36 mouse cellular contexts compared by ENCODE assay signal in genomic region chr2:103455748-103456147, GRCm38 (mm10). TPM values are rescaled to one million over a fixed set of nuclear protein-coding genes. Genes with fewer than 3 reads are reported as not detected.
"Had no signal": no experiment of that assay in that cellular context is flagged by ENCODE, and none has a peak within 500 bp of the region (broad histone marks: within the 10 kb centered on the region; RNA-seq: fewer than 3 reads in every experiment).

No protein-coding gene starts in this region.

- H3K4me2 ChIP-seq: limb, embryonic 12.5 days; limb, embryonic 13.5 days; limb, embryonic 15.5 days; liver, embryonic 12.5 days; liver, embryonic 13.5 days; liver, embryonic 15.5 days; lung, embryonic 14.5 days; lung, embryonic 15.5 days; midbrain, embryonic 11.5 days; midbrain, embryonic 12.5 days; midbrain, embryonic 13.5 days; midbrain, embryonic 15.5 days; neural tube, embryonic 12.5 days had no signal

- H3K4me3 ChIP-seq: limb, embryonic 10.5 days; limb, embryonic 12.5 days; limb, embryonic 13.5 days; limb, embryonic 15.5 days; liver, embryonic 12.5 days; liver, embryonic 13.5 days; liver, embryonic 15.5 days; lung, embryonic 15.5 days; megakaryocyte, embryonic 14.5 days; midbrain, embryonic 10.5 days; midbrain, embryonic 12.5 days; midbrain, embryonic 13.5 days; midbrain, embryonic 15.5 days; myocyte; neural tube, embryonic 12.5 days had no signal

- H3K9me3 ChIP-seq: limb, embryonic 10.5 days; limb, embryonic 12.5 days; limb, embryonic 13.5 days; limb, embryonic 15.5 days; liver, embryonic 12.5 days; liver, embryonic 13.5 days; liver, embryonic 15.5 days; lung, embryonic 15.5 days; megakaryocyte, embryonic 14.5 days; midbrain, embryonic 10.5 days; midbrain, embryonic 12.5 days; midbrain, embryonic 13.5 days; midbrain, embryonic 15.5 days; neural tube, embryonic 12.5 days had no signal

- H3K27me3 ChIP-seq: limb, embryonic 12.5 days; limb, embryonic 13.5 days; limb, embryonic 15.5 days; liver, embryonic 12.5 days; liver, embryonic 13.5 days; liver, embryonic 15.5 days; lung, embryonic 15.5 days; megakaryocyte, embryonic 14.5 days; midbrain, embryonic 12.5 days; midbrain, embryonic 13.5 days; midbrain, embryonic 15.5 days; neural tube, embryonic 12.5 days had no signal

- H3K4me1 ChIP-seq: limb, embryonic 12.5 days; limb, embryonic 15.5 days; lung, embryonic 15.5 days; megakaryocyte, embryonic 14.5 days; midbrain, embryonic 10.5 days; midbrain, embryonic 12.5 days; midbrain, embryonic 13.5 days; midbrain, embryonic 15.5 days; neural tube, embryonic 12.5 days had no signal

- DNase-seq: left cerebral cortex, postnatal 4 days; liver; liver, embryonic 13.5 days; liver, postnatal 0 days; lung, adult 18-20 months; lung, adult 2 months; lung, embryonic 14.5 days; lung, postnatal 10 days; lung, postnatal 14 days; lung, postnatal 36 days; lung, postnatal 4 days; midbrain, embryonic 14.5 days had no signal

- H3K9ac ChIP-seq: limb, embryonic 12.5 days; limb, embryonic 13.5 days; limb, embryonic 15.5 days; liver, embryonic 12.5 days; liver, embryonic 13.5 days; liver, embryonic 14.5 days; liver, embryonic 15.5 days; liver, postnatal 0 days; lung, embryonic 14.5 days; lung, embryonic 15.5 days; midbrain, embryonic 12.5 days; midbrain, embryonic 13.5 days; midbrain, embryonic 15.5 days; neural tube, embryonic 12.5 days had no signal

- H3K27ac ChIP-seq: limb, embryonic 10.5 days; limb, embryonic 12.5 days; limb, embryonic 13.5 days; limb, embryonic 15.5 days; liver, embryonic 12.5 days; liver, embryonic 13.5 days; liver, embryonic 14.5 days; liver, embryonic 15.5 days; lung, embryonic 15.5 days; macrophage; midbrain, embryonic 10.5 days; midbrain, embryonic 12.5 days; midbrain, embryonic 13.5 days; midbrain, embryonic 15.5 days; neural tube, embryonic 12.5 days had no signal

- ATAC-seq: liver, embryonic 12.5 days; lung, postnatal 0 days had no signal

RNA-seq across cellular contexts. Expression of gene Elf5, which starts 44.3 kb away (rescaled TPM):
- total RNA-seq: megakaryocyte progenitor cell, adult 5-6 weeks; megakaryocyte-erythroid progenitor cell, adult 5-6 weeks; monocyte, adult 5-6 weeks had no signal
- polyA plus RNA-seq: limb, embryonic 12.5 days; liver, embryonic 12.5 days; liver, postnatal 0 days; macrophage; midbrain, embryonic 10.5 days; midbrain, embryonic 11.5 days; midbrain, embryonic 13.5 days; midbrain, embryonic 14.5 days; midbrain, embryonic 15.5 days; midbrain, embryonic 16.5 days; midbrain, postnatal 0 days; myocyte; neural tube, embryonic 11.5 days; neural tube, embryonic 12.5 days had no signal
